ENCODE assay signal across 8 mouse cellular contexts in the genomic region with DNA sequence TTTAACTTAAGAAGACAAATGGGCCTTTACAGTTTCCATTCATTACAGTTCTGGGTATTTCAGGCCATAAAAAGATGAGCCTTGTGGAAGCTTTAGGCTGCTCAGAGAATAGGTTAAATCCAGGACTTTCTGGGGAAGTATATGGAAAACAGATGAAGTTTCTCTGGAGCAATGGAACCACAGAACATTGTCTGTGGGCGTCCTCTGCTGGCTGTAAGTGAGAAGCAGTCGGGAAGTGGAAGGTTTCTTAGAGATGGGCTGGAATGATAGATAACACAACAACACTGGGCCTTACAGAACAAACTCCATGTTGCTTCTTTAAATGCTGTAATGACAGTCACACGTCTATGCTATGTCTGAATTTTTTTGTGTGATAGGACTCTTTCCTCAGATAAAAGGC. TPM values are rescaled to one million over a fixed set of nuclear protein-coding genes. Genes with fewer than 3 reads are reported as not detected.
A peak's percentile ranks its signal among the peaks of the same experiment; 100 is the strongest.
DNase-seq lines count a peak whose midpoint lies in the region; ATAC-seq and TF ChIP-seq lines count a peak whose summit lies in the region.

No protein-coding gene starts in this region.

- in situ Hi-C loops in Patski (cut with MboI; ENCODE audit: low pct_unique_long_range_greater_than_20kb), result loop anchor here (5.0 kb wide), 1 partner anchor 125 kb away; no protein-coding TSS in a partner anchor

- no peaks in the 10 kb centered on the region for H3K9me3 ChIP-seq in hindbrain, postnatal 0 days (ENCODE audit: low read length)
- H3K9me3 ChIP-seq in hindbrain, embryonic 12.5 days (replicated peaks), result 0 out of 2 replicates have a peak, but pooled peaks cover 6% of the 10 kb centered on the region

- no peak overlapping the region for H3K4me3 ChIP-seq in hindbrain, postnatal 0 days (ENCODE audit: low read length)
- no peak overlapping the region for H3K4me3 ChIP-seq in hindbrain, embryonic 12.5 days
- no peak overlapping the region for H3K4me3 ChIP-seq in C2C12 (ENCODE audit: insufficient read depth, poor library complexity, severe bottlenecking)

- H3K79me2 ChIP-seq in C2C12 (ENCODE audit: control insufficient read depth, insufficient read depth), result no peaks in the 10 kb centered on the region

- POLR2A ChIA-PET in Patski (lab: Charles Lee), result no interaction called here

- H3K36me3 ChIP-seq in hindbrain, postnatal 0 days (ENCODE audit: insufficient read depth, low read length), result no peaks in the 10 kb centered on the region
- no peaks in the 10 kb centered on the region for H3K36me3 ChIP-seq in hindbrain, embryonic 12.5 days
- H3K36me3 ChIP-seq in C2C12 (ENCODE audit: control insufficient read depth, insufficient read depth), result no peaks in the 10 kb centered on the region

- TF ChIP-seq CTCF in hindbrain, postnatal 0 days (IDR thresholded peaks at IDR 0.05; ENCODE audit: low read depth), result peak; percentile 86
- peak; percentile 54 for TF ChIP-seq CTCF in C2C12 (IDR thresholded peaks at IDR 0.05; ENCODE audit: control insufficient read depth, insufficient read depth, insufficient read length)
- peak; percentile 86 for TF ChIP-seq CTCF in Patski (IDR thresholded peaks at IDR 0.05)

- H3K9ac ChIP-seq in hindbrain, postnatal 0 days (replicated peaks; ENCODE audit: low read length), result no peak overlapping the region
- H3K9ac ChIP-seq in hindbrain, embryonic 12.5 days, result no peak overlapping the region

- intact Hi-C loops in left cerebral cortex, postnatal 10 days (cut with DNase I), result loop anchor here (5.0 kb wide), 1 partner anchor 60 kb away; no protein-coding TSS in a partner anchor

- no peak for ATAC-seq in hindbrain, postnatal 0 days
- ATAC-seq in hindbrain, embryonic 12.5 days (ENCODE audit: low FRiP score), result no peak
- no peak for ATAC-seq in Patski
- no peak for ATAC-seq in CD4-positive, CD25-positive, alpha-beta regulatory T cell, adult 4 months
- ATAC-seq in erythroid progenitor cell, adult 5-6 weeks (replicated peaks; ENCODE audit: low FRiP score, poor library complexity, severe bottlenecking), result no peak

- DNase-seq in hindbrain, postnatal 0 days (ENCODE audit: low spot score), result peak; percentile 69
- DNase-seq in Patski (ENCODE audit: low read depth, low spot score), result no peak
- peak; percentile 13 for DNase-seq in forelimb bud, embryonic 11.5 days (ENCODE audit: low read depth, low spot score)
- peak; percentile 57 to 71 for DNase-seq in left cerebral cortex, postnatal 10 days (ENCODE audit: extremely low spot score in 1 of 2, low spot score in 2 of 2)

- no peak overlapping the region for H3ac ChIP-seq in C2C12 (ENCODE audit: control insufficient read depth, insufficient read length, low read depth)

- H3K27ac ChIP-seq in hindbrain, postnatal 0 days, result no peak overlapping the region
- H3K27ac ChIP-seq in hindbrain, embryonic 12.5 days, result no peak overlapping the region

- no peaks in the 10 kb centered on the region for H3K4me1 ChIP-seq in hindbrain, postnatal 0 days (ENCODE audit: insufficient read depth, low read length)
- H3K4me1 ChIP-seq in hindbrain, embryonic 12.5 days, result no peaks in the 10 kb centered on the region

- WGBS in hindbrain, postnatal 0 days, result 32% methylated on average over 3 of the region's 3 CpGs
- WGBS in hindbrain, embryonic 12.5 days, result 28% methylated on average over 3 of the region's 3 CpGs

- H3K27me3 ChIP-seq in hindbrain, postnatal 0 days (ENCODE audit: insufficient read depth, low read length), result no peaks in the 10 kb centered on the region
- H3K27me3 ChIP-seq in hindbrain, embryonic 12.5 days, result no peaks in the 10 kb centered on the region
- H3K27me3 ChIP-seq in C2C12 (ENCODE audit: control insufficient read depth, insufficient read depth, insufficient read length) (no peaks in the 10 kb centered on the region), Patski (no peaks in the 10 kb centered on the region)

- no peaks in the 10 kb centered on the region for H3K79me3 ChIP-seq in C2C12 (ENCODE audit: low read depth)

- no peak overlapping the region for H3K4me2 ChIP-seq in hindbrain, postnatal 0 days (ENCODE audit: low read depth, low read length)
- H3K4me2 ChIP-seq in hindbrain, embryonic 12.5 days (replicated peaks), result no peak overlapping the region

- CTCF ChIA-PET in Patski (lab: Charles Lee), result interaction anchor here (0.7 to 0.9 kb wide), 2 partner anchors 53 to 56 kb away, joined by 3 to 4 read pairs; no protein-coding TSS in a partner anchor

TF ChIP-seq in C2C12, 6 proteins besides CTCF, POLR2A, EP300 and RAD21:
- no peak for TF ChIP-seq MAX (IDR thresholded peaks at IDR 0.05)
- no peak for TF ChIP-seq USF1 (IDR thresholded peaks at IDR 0.05; ENCODE audit: low read depth)
- TF ChIP-seq CEBPB (IDR thresholded peaks at IDR 0.05; ENCODE audit: low read depth), result no peak
TF ChIP-seq in C2C12: peak in this region for 0.

RNA-seq across cellular contexts. Expression of a gene that starts 10.8 kb away (rescaled TPM):
- 1.3 and 1.9 TPM in 2 replicates for total RNA-seq in hindbrain, postnatal 0 days (2014; rRNA removed)
- 1.8 and 1.9 TPM in 2 replicates for polyA plus RNA-seq in hindbrain, postnatal 0 days (2015; fragmentation: Nextera tagmentation; extraction: Ambion mirVana)
- polyA plus RNA-seq in hindbrain, embryonic 12.5 days (2016; fragmentation: Nextera tagmentation; extraction: Ambion mirVana), result 2.3 and 2.8 TPM in 2 replicates
- not detected for polyA plus RNA-seq in C2C12 (2012; fragmentation: generic; extraction: Trizol)
- 0.03 TPM for polyA plus RNA-seq in Patski (2021)
- total RNA-seq in left cerebral cortex, postnatal 10 days (2021), result 1 to 10 TPM; 6.1 to 6.4 TPM
- 100 to 1,000 TPM; 109 to 197 TPM for polyA plus RNA-seq in CD4-positive, CD25-positive, alpha-beta regulatory T cell, adult 4 months (2017; shearing (Covaris generic))
- 3.2 and 7.1 TPM in 2 replicates for total RNA-seq in erythroid progenitor cell, adult 5-6 weeks (2015; ENCODE audit: low replicate concordance)
- total RNA-seq in erythroid progenitor cell, adult 5-6 weeks (2017; ENCODE audit: low replicate concordance), result 8.6 and 11.2 TPM in 2 replicates

Comparison
In these comparisons a context has a peak if more than half of its experiments do, and no peak if none do; other contexts are left out.
1. RNA of a gene that starts 10.8 kb away (polyA plus RNA-seq): 109 to 197 TPM in CD4-positive, CD25-positive, alpha-beta regulatory T cell, adult 4 months; 2.3 to 2.8 TPM in hindbrain, embryonic 12.5 days, 1.8 to 1.9 TPM in hindbrain, postnatal 0 days, 0.03 TPM in Patski (single experiment) and not detected in C2C12 (single experiment); every median in the first group is over 10 times any median in the second.
2. Peak in every context shown above with its lines, with median percentiles within 50 percentile points of each other: CTCF ChIP-seq.